Mouse (Mus musculus): Measurements from ENCODE around the gene Aqp9.
A peak's percentile ranks its signal among the peaks of the same experiment; 100 is the strongest.

The Aqp9 gene

GRCm38 (mm10) chr9:71168511-71168910 lies at the start of gene Aqp9:
Aqp9 (minus strand) TSS chr9:71168682.
- no peak for DNase-seq (ENCODE audit: low spot score in 2 of 2)

- DNase-seq (ENCODE audit: low spot score in 2 of 2): no peak
These were observed 49.3 kb upstream of the Aqp9 start for GRCm38 (mm10) chr9:71217793-71218095.

- DNase-seq (ENCODE audit: low spot score in 2 of 2): no peak
These were observed 48.7 kb upstream of the Aqp9 start for GRCm38 (mm10) chr9:71216996-71217792.

GRCm38 (mm10) chr9:71216036-71216995 lies 47.8 kb upstream of the Aqp9 start:
- no peak for DNase-seq (ENCODE audit: low spot score in 2 of 2)

- DNase-seq (ENCODE audit: low spot score in 2 of 2): no peak
These were observed 47.0 kb upstream of the Aqp9 start, which contains the start of gene Aldh1a2 for GRCm38 (mm10) chr9:71215248-71216035. Aldh1a2 (plus strand) TSS chr9:71215789.

GRCm38 (mm10) chr9:71213636-71214035 lies 45.2 kb upstream of the Aqp9 start:
- no peak for DNase-seq (ENCODE audit: low spot score in 2 of 2)

- peak in 1 of 2 experiments; percentile 40 for DNase-seq (ENCODE audit: low spot score in 2 of 2)
These were observed 42.4 kb upstream of the Aqp9 start for GRCm38 (mm10) chr9:71210870-71211269.

GRCm38 (mm10) chr9:71209299-71209698 lies 40.8 kb upstream of the Aqp9 start:
- DNase-seq (ENCODE audit: low spot score in 2 of 2): no peak

GRCm38 (mm10) chr9:71202265-71202664 lies 33.8 kb upstream of the Aqp9 start:
- no peak for DNase-seq (ENCODE audit: low spot score in 2 of 2)

GRCm38 (mm10) chr9:71198826-71199225 lies 30.3 kb upstream of the Aqp9 start:
- DNase-seq (ENCODE audit: low spot score in 2 of 2): no peak

- peak in 1 of 2 experiments; percentile 70 for DNase-seq (ENCODE audit: low spot score in 2 of 2)
These were observed 20.3 kb upstream of the Aqp9 start for GRCm38 (mm10) chr9:71188647-71189415.

GRCm38 (mm10) chr9:71187396-71187795 lies 18.9 kb upstream of the Aqp9 start:
- no peak for DNase-seq (ENCODE audit: low spot score in 2 of 2)

GRCm38 (mm10) chr9:71185823-71186222 lies 17.3 kb upstream of the Aqp9 start:
- DNase-seq (ENCODE audit: low spot score in 2 of 2): no peak

- DNase-seq (ENCODE audit: low spot score in 2 of 2): no peak
These were observed 16.8 kb upstream of the Aqp9 start for GRCm38 (mm10) chr9:71185285-71185684.

GRCm38 (mm10) chr9:71179964-71180700 lies 11.7 kb upstream of the Aqp9 start:
- DNase-seq (ENCODE audit: low spot score in 2 of 2): peak in 1 of 2 experiments; percentile 13

- DNase-seq (ENCODE audit: low spot score in 2 of 2): no peak
These were observed 10.9 kb upstream of the Aqp9 start for GRCm38 (mm10) chr9:71179276-71179896.

GRCm38 (mm10) chr9:71175686-71176085 lies 7.2 kb upstream of the Aqp9 start:
- DNase-seq (ENCODE audit: low spot score in 2 of 2): no peak

GRCm38 (mm10) chr9:71174316-71174975 lies 6.0 kb upstream of the Aqp9 start:
- DNase-seq (ENCODE audit: low spot score in 2 of 2): no peak

GRCm38 (mm10) chr9:71173533-71173932 lies 5.1 kb upstream of the Aqp9 start:
- DNase-seq (ENCODE audit: low spot score in 2 of 2): no peak
